Mouse (Mus musculus) adrenal gland, postnatal 36 days (tissue): ENCODE measurements around the gene Prune2. TPM values are rescaled to one million over a fixed set of nuclear protein-coding genes. Genes with fewer than 3 reads are reported as not detected.

Experiments
- DNase-seq, 2 experiments: peaks; one replicate each; pipeline ENCODE4 v3.0.0; 2021; ENCODE audit warnings: mixed read lengths in 1 of 2
- long read RNA-seq, 2 experiments: library from polyadenylated mRNA; stranded (forward); transcript quantifications; one replicate each; pipeline ENCODE4 v2.0.0; 2021; ENCODE audit warnings: borderline sequencing depth in 2 of 2
- total RNA-seq, 2 experiments: library from RNA; stranded (reverse); gene quantifications; 2 replicates each; pipeline ENCODE4 v1.2.3; 2021

Prune2 gene
- total RNA-seq: 10 to 100 TPM; 18.5 to 24.1 TPM
- long read RNA-seq, experiment 1, partial matches to known transcripts: 0 of 1 reads
- long read RNA-seq, experiment 1, other reads (novel, unspliced or antisense): 1 of 1 reads
- long read RNA-seq, experiment 2, partial matches to known transcripts: 1 of 2 reads
- long read RNA-seq, experiment 2, other reads (novel, unspliced or antisense): 1 of 2 reads

DNA sequence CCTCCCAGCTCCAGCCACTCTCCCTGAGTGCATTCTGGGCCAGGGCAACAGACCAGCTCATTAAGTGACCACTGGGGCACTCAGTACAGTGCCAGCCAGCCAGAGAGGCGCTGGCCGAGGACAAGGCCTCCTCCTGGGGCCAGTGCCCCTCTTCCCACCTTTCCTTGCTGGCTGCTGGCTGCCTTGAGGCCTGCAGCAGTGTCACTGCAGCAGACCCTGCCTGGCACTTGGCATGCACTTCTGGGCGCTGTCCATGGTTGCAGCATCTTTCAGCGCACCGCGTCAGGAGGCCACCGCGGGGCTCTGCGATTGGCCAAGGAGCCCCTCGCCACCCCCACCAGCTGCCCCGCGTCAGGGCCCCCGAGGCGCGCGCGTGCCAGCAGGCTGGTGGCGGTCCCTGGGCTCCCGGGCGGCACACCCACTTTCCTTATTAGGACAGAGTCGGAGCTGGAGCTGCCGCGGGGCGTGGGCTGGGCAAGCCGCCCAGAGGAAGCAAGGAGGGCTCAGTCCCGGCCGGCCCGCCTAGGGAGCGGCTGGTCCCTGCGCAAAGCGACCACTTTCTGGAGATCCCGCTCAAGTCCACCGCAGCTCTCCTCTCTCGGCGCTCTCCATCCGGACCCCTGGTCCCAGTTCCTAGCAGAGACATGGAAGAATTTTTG lies at the start of gene Prune2:
Gene Prune2 (plus strand): TSS at position 506 of the 659 bp plus-strand sequence.
- peak; percentile 81 to 85 for DNase-seq

DNA sequence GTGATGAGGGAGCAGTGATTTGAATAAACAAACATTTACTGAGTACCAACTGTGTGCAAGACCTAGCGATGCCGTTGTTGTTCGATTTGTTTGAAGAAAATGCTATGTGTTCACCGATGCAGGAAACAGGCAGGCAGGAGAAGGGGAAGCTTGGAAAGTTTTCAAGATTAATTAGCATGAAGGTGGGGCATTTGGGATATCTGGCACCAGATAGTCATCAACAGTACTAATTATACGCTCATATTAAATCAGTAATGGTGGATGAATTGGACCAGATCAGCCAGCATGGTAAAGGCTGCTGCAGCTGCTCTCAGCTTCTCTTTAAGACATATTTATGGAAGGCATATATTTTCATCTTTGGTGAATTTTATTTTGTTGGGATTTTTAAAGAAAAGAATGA lies 44.4 kb upstream of the Prune2 start:
- no peak for DNase-seq

DNA sequence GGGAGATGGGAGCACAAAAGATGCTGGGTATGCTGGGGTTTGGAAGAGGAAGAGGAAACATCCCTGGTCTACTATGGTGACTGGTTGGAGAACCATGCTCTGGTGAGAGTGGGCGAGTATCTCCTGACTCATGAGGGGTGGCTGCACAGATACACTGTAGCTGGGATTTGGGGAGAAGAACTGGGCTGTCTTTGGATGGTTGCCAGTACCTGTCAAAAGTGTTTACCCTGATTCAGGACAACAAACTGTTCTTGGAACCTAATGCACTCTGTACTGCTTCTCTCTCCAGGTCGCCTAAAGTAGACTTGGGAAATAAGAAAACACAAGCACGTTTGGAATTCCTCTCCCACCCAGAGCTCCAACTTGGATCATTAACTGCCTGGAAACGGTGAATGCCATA lies 31.4 kb upstream of the Prune2 start:
- DNase-seq: no peak

DNA sequence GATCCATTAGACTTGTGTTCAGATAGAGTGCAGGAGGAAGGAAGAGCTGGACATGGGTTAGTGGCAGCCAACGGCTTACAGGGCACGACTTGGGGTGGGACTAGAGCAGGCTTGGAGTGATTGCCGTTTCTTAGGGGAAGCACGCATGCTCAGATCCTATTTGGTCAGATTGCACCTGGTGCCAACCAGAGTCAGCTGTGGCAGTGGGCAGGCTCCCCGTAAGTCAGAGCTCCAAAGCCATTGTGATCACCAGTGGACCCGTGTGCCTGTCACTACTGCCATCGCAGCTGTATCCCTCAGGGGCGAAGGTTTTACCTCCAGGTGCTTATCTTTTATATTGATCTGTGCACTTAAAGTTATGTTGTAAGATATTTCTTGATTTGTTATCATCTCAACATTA lies 21.3 kb upstream of the Prune2 start:
- no peak for DNase-seq

DNA sequence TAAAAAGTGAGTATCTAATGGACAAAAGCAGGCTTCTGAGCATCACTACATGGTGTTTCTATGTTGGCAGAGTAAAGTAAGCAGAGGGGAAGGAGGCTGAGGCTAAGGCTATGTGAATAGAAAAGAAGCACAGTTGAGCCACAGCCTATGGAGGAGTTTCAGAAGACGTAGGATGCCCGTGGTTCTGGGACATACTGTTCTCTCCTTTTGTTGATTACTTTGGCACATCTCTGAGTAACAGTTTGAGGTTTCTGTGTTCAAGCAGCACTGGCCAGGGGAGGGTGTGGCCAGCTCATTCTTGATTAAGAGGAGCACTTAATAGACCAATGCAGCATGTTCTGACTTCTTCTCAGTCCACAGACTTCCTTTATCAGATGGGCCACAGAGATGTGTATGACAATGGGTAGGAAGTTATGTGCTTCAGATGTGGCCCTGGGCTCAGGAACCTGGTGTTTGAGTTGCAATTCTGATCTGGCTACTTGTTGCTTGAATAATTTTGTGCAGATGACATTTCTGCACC lies 7.1 kb upstream of the Prune2 start:
- DNase-seq: no peak

DNA sequence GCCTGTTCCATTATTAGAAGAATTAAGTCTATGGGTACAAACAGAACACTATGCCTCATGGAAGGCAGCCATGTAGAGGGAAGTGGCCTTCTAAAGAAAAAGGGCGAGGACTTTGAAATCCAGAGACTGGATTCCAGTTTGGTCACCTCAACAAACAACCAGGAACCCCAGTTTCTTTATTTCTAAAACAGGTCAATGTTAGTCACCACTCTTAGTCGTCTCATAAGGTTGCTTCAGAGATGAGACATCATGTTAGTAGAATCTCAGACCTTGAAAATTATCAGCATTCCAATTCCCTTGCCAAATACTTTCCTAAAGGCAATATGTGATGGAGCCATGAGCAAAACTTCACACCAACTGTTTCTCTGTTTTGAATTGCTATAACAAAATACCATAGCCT lies 6.6 kb upstream of the Prune2 start:
- no peak for DNase-seq

DNA sequence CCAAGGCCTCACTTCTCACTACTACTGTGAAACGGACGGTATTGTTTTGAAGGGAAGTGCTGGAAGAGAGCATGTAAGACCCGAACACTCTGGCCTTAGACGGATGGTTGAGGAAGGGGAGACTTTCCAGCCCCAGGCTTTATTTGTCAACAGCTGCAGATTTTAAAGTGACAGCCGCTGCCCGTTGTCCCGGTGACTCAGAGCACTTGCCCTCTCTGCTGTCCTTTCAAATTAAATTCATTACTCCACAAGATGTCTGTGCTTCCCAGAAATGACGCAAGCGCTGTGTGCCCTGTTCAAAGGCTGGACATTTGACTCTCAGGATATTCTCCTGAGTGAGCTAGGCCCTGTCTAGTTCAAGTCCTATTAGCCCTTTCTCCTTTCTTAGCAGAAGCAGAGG lies 5.9 kb upstream of the Prune2 start:
- peak; percentile 71 to 78 for DNase-seq

DNA sequence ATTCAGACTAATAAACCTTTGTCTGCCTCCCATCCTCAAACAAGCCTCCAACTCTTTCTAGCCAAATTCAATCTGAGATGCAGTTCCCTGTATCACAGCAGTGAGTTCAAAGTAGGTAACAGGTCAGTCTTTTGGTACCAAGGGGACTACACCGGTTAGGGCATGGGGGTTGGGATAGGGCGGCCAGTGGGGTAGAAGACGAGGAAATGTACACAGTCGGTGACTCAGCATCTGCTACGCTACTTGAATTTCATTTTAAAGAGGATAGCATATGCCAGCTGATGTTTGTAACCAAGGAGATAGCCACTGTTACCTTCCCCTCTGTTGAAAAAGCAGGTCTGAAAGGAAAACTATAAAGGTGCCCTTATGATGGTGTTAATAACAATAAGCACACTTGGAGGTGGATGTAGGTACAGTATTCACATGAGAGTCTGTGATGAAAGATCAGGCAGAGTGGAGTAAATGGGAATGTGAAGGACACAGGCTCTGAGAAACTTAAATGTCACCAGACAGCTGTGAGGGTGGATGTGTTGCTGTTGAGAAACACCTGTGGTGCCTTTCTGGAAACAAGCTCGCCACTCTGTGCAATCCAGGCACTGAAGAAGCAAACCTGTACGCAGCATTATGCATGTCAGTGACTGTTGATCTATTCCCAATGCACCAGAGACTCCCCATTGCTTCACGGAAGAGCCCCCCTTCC lies 5.1 kb upstream of the Prune2 start:
- DNase-seq: peak in 1 of 2 experiments; percentile 5

DNA sequence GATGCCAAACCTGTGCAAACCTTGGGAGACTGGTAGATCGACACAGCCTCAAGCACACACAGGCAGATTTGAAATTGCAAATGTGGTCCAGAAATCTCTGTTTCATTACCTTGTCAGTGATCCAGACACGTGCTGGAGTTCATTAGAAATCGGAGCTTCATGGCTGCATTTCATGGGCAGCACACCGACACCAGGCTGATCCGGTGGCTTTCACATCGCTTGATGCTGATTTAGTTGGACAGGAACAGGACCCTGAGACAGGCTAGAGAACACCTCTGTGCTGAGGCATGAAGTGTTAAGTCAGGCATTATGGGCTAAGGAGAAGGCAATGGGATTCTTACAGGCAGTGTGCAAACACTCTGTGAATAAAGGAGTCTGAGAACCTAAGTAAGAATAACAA lies 1.2 kb upstream of the Prune2 start:
- no peak for DNase-seq

DNA sequence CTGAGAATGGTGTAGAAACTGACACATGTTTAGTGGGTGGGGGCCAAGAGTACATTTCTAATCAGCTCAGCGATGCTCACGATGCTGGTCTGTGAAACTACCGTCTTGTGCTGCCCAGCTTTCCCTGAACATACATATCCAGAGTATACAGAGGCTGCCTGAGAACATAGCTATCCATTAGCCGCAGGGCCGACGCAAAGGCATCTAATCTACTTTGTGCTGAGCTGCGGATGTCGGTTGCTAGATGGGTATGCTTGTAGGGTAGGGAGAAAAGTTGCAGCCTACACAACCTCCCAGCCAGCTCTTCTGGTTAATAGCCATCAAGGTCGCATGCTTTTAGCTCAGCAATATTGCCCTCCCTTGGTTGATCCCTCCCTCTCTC lies 696 bp upstream of the Prune2 start:
- no peak for DNase-seq

DNA sequence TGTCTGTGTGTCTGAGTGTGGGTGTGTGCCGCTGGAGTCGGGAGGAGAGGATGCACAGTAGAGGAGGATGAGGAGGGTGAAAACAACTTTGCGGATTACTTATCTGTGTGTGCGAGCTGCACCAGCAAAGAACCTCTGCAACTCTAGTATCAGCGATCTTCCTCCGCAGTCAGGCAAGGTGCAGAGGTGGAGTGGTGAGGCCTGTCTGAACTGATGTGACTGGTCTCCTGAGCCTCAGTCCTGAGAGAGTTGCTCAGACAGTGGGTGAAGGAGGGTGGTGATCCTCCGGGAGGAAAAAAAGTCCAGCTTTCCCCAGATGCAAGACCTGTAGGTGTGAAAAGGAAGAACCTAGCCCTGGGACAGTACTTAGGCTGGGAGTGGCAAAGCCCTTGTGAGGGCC lies 401 bp downstream of the Prune2 start:
- DNase-seq: no peak

DNA sequence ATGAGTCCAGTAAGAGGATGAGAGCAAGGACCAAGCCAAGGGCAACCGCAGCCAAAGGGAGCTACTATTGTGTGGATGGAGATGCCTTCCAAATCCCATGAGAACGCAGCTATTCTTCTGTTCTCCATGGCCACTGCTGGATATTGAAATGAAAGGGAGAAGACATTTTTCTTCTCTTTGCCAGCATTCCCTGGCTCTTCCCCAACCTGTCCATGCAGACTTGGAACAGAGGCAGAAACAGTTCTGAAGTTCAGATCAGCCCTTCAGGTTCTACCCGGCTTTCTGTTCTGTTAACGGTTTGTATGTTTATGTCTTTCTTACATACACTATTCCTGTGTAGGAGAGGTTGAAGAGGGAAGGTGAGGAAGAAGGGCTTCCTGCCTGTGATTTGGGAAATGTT lies 3.1 kb downstream of the Prune2 start:
- no peak for DNase-seq

DNA sequence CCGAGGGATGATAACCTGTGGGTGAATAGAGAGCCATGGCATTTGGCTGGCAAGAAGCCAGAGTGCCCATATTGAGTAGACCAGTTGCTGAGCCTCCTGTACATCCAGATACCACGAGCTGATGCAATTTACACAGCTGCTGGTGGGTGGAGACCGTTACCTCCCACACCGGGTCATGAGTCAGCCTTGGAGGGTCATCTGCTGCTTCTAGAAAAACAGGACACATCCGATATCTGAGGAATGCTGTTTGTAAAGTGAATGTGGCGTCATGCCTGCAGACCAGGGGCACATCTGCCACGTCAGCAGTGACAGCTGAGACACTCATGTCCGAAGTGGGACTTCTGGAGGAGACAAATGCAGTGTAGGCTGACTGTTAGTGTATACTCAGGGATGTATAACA lies 3.6 kb downstream of the Prune2 start:
- peak in 1 of 2 experiments; percentile 28 for DNase-seq

DNA sequence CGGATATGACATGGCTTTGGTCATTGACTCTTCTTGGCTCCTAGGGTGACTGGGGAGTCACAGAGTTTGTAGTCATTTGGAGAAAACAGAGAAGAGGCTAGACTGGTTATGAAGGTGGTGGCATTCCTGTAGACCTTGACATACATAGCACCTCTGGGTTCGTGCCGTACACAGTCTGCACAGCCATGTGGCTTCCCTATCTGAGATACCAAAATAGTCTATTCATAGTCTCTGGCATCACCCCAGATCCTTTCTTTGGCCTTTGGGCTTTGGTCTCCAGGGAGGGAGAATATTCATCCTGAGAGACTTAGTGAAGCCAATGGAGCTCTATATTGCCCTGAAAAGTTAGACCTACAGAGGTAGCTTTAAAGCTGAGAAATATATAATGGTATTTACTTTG lies 5.1 kb downstream of the Prune2 start:
- DNase-seq: no peak

DNA sequence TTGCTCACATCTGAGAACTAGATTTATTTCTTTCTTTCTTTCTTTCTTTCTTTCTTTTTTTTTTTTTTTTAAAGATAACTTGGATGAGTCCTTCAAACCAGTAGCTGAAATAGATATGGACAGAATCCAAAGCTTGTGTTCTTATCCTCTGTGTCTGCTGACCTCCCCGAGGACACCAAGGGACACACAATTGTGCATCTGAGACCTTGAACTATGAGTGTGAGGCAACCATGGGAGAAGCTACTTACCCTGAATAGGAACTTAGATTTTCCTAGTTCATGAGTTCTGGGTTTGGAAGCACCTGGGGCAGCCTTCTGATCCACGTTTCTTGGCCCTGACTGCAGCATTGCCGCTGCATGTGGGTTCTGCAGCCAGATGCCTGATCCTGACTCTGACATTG lies 7.3 kb downstream of the Prune2 start:
- DNase-seq: peak in 1 of 2 experiments; percentile 10

DNA sequence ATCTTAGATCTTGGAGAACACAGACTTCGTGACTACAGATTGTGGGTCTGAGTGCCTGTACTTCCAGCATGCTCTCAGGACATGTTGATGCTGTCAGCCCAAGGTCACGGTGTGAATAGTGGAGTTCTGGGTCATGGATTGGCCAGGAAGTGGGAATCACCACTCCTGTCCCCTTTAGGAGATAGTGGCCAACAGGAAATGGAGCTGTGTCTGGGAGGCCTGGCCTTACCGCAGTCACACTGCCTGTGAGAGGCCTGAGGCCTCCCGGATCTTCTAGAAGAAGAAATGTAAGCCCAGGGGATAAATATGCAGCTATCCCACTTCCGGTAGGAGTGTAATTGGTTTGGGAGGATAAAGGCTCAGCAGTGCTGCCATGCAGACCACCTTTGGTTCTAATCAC lies 12.8 kb downstream of the Prune2 start:
- DNase-seq: no peak

DNA sequence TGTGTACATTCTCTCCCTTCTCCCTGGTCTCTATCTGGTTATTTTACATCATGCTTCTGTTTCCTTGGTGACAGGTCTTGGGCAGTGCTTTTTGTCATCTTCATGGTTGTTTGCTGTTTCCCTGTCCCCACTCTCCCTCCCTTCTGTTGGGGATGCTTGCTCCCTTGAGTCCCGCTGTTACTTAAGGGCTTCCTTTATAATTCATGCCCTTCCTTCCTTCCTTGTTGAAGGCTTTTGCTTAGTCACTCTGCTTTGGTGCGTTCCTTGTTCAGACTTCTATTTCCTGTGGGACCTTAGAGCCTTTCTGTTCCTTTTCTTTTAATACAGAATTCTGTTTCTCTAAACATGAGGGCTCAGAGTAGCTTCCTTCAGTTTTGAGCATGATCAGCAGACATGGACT lies 14.7 kb downstream of the Prune2 start:
- no peak for DNase-seq

DNA sequence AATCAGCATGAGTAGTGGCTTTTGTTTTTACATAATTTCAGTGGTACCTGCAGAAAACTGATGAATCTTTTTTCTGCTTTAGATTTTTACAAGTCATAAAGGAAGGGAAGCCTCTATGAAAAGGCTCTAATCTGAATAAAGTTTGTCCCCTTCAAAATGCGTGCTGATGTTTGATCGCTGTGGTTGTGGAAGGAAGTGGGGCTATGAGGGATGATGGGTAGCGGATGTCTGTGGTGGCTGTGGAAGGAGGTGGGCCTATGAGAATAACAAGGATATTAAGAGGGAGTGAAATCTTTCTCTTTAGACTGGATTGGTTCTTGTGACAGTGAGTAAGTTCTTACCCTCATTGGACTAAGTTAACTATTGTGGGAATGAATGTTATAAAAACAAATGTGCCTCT lies 23.0 kb downstream of the Prune2 start:
- DNase-seq: no peak

DNA sequence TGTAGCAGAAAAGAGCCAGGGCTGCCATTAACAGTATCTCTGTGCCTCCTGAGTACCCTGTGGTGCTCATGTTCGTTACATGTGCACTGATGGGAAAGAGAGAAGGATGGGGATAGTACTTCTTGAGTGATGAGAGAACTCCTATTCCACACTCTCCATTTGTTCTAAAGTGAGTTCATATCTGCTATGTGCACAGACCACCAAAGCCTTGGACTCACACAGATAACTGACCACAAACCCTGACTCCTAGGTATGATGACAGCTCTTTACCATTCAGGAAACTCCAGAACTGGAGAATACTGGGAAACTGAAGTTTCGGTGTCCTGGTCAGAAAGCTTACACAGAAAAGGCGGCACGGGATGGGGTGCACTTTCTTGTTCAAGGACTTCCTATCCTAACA lies 25.8 kb downstream of the Prune2 start:
- DNase-seq: no peak

DNA sequence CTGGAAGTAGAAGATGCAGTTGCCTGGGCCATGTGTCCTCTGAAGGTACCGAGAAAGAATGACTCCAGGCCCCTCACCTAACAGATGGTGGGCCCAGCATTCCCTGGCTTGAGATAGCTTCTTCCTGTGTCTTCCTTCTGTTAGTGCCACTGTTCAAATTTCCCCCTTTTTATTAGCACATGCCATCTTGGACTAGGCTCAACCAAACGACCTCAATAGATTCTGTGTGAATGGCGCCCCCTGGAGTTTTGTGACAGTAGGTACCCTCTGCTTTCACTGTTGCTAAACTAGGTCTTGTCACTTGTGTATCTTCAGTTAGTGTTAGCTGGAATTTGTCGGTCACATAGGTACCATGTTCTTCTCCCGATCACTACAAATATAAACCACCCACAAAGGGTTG lies 29.0 kb downstream of the Prune2 start:
- peak; percentile 75 to 77 for DNase-seq

DNA sequence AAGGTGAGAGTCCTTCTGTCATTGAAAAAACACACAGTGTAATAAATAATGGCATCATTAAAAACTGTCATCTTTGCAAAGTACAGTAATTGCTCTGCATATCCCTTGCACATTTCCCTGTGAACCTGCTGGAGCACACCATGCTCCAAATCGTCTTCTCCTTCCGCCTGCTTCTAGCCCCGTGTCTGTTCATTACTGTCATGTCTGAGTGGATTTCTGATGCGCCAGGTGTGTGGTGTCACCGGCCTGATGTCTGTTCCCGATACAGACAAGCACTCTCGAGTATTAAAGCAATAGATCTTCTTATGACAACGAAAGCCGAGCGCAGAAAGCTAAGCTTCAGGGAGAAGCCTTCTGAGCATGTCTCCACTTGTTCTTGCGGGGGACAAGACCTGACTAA lies 32.1 kb downstream of the Prune2 start:
- DNase-seq: no peak

DNA sequence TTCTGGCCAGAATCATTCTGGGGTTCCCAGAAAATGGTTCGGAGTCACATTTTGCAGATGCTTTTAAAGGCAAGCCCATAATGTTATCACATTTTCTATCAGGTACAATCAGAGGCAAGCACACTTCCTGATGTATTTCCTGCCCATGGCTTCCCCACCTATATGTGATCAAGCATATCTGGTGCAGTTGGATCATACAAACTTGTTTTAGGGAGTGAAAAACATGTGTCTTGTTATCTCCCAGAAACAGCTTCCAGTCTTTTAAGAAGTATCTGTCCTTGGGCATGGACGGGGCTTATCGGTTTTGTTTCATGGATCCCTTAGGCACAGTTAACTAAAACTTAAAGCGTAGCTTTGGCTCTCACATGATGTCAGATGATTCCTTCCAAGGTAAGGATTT lies 36.2 kb downstream of the Prune2 start:
- no peak for DNase-seq

DNA sequence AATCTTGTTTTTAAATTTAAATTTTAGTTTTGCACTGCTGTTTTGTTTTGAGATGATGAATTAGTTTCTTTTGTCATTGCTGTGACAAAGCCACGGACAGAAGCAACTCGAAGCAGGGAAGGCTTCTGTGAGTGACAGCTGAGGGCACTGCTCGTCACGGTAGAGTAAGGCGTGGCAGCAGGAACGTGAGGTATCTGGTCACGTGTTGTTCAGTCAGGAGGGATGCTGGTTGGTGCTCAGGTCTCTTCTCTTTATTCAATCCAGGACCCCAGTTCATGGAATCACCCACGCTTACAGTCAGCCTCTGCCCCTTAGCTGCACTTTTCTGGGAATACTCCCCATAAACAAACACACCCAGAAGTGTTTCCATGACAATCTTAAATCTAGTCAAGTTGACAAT lies 38.3 kb downstream of the Prune2 start:
- no peak for DNase-seq

DNA sequence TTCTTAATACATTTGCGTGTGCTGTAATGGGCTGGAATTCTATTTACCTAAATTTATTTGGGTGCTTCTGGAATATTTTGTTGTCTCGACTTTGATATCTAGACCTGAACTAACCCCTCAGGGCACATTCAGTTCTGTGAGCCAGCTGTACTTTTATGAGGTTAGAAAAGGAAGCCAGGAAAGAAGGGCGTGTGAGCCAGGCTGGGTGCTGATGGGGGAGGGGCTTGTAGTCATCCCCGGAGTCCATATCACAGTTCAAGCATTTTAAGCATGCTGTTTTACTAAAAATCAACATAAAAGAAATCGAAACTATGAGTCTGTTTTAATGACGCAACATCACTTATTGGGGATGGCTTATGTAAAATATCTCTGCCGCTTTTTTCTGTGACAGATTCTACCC lies 42.0 kb downstream of the Prune2 start:
- no peak for DNase-seq
